Mouse (Mus musculus) neural tube, embryonic 10.5 days (tissue): Measurements from ENCODE around the gene 4930451I11Rik.

Experiments used
- DNase-seq: peaks from one replicate; pipeline ENCODE4 v3.0.0-alpha.2; 2017; ENCODE audit warnings: low spot score; ENCODE audit errors: extremely low spot score

Gene 4930451I11Rik

GRCm38 (mm10) chr7:126800269-126801056 is 31.0 kb downstream of the 4930451I11Rik start:
- DNase-seq = no peak

GRCm38 (mm10) chr7:126799468-126800268 is 31.8 kb downstream of the 4930451I11Rik start:
- DNase-seq = no peak

DNA sequence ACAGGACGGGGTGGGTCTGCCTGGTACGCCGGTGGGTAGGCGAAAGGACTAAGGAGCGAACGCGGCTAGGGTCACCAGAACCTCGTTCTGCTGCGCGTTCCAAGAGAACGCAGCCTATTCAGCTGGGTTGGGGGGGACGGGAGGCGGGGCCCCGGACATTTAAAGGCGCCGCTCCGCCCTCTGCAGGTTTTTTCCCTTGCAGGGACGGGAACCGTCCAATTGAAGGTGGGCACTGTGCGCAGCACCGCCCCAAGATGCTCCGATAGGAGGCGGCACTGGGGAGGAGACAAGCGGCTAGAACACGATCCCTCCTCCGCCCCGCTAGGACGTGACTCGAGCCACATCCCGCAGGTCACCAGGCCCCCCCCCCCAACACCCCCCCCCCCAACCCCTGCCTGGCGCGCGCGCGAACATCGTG is 32.4 kb downstream of the 4930451I11Rik start:
- peak; percentile 95 for DNase-seq

DNA sequence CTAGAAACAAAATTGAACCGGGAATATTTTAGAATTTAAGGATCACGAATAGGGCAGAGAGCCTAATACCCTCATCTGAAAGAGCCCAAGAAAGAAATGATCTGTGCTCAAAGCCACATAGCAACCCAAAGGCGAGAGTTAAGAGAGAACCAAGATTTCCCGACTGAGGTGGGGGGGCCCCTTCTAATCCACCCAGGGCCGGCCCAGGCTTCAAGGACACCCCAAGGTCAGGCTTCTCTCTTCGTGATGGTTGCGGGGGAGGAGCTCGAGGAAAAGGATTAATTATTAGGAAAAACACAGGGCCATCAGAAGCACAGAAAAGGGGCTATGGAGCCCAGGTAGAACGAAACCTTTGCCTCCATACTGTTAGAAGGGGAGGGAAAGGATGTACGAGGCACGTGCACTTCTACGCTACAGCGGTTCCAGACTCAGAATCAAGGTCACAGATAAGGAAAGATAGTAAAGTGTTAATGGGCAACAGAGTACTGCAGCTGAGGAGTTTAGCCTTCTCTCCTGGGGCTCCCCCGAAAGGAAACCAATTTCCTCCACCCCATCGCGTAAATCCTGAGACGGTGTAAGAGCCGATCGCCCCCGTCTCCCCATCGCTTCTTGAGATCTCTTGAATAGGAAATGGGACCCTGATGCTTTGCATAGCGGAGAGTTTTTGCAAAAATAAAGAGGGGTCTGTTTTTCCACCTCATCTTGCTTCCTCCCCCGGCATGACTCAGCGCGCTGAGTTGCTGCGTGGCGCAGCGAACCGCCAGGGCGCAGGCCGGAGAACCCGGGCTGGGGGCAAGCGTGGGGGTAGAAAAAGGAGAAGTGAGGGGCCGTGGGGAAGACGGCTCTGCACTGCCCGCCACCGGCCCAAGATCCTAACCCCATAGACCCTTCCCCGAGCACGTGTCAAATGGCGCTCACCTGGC is 33.1 kb downstream of the 4930451I11Rik start:
- DNase-seq = no peak

- no peak for DNase-seq
Measured at GRCm38 (mm10) chr7:126797411-126798126, 33.9 kb downstream of the 4930451I11Rik start, which contains the start of gene Fam57b. Gene Fam57b, plus strand, starts transcription at chr7:126797668.

DNA sequence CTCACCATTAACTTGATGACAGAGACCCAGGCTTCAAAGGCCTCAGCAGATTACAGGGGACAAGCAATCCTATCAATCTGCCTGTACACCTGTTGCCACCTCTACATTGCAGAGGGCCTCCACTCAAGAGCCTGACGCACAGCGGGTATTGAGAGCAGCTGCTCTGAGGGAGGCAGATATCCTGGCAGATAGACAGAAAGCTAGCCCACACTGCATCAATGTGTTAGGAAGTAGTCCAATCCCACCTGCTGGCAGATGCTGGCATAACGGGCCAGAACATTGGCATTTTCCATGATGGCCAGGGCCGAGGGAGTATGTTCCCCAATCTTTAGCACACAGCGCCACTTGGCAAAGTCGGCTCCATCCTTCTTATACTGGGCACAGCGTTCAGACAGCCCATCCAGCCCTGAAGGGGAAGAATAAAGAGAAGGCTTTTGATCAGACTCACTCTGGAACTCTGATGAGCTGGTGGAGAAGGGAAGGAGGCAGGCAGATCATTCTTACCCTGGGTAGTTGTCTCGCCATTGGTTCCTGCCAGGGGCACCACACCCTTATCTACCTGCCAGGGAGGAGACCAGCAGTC is 35.0 kb downstream of the 4930451I11Rik start:
- no peak for DNase-seq

- no peak for DNase-seq
Measured at GRCm38 (mm10) chr7:126795387-126796317, 35.8 kb downstream of the 4930451I11Rik start.

DNA sequence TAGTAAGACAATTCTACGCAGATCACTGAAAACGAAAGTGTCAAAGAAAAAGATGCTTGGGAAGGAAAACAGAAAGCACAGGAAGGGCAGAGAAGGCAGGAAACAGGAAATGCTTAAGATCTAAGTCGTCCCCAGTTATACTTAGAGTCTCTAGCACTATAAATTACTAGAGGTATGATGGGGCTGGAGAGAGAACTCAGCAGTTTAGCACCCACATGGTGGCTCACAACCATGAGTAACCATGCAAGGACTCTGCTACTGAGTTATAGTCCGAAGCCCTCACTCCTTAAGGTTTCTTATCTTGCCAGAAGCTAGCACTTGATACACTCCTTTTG is 37.2 kb downstream of the 4930451I11Rik start:
- DNase-seq = no peak

GRCm38 (mm10) chr7:126793456-126794270 is 37.8 kb downstream of the 4930451I11Rik start:
- DNase-seq = no peak

DNA sequence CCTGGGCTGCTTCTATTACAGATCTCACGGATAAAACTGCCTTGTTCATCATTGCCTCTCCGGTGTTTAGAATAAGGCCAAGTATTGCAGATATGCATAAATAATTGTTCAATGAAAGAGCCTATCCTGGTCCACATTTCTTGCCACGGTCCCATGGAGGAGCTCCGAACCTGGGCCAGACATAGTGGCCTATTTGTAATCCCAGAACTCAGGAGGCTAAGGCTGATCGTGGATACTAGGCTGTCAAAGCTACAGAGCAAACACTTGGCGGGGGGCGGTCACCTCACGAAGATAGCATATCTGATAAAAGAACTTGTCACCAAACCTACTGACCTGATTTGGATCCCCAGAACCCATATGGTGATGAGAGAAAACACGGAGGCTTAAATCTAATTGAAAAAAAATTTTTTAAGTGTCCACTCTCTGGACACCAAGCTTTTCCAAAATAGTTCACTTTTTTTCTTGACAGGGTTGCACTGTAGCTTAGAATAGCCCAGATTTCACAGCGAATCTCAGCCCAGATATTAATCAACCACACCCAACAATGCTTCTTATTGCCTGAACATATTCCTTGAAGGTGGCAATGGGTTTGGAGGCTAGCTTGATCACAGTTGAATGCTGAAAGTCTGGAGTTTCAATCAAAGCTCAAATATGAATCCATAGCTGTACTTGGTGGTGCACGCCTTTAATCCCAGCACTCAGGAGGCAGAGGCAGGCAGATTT is 38.6 kb downstream of the 4930451I11Rik start:
- no peak for DNase-seq

GRCm38 (mm10) chr7:126791851-126792720 is 39.4 kb downstream of the 4930451I11Rik start, which contains the start of gene Ppp4c:
Gene Ppp4c, minus strand, starts transcription at chr7:126792496.
- DNase-seq = peak; percentile 99

DNA sequence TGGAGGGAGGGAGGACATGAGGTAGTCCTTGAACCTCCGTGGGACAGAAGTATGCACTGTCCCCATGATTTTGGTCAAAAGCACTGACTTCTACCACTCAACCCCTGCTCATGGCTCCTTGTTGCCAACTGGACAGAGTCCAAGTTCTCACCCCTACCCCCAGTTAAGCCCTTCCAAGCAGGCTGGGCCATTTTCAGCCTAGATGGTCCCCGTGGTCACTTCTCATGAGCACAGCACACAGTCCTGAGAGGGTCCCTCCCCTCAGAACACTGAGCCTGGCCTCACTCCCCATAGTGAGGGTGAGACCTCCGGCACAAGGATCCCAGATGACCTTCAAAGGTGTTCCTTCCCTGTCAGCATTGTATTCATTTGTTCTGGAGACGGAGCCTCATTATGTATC is 42.3 kb downstream of the 4930451I11Rik start:
- no peak for DNase-seq

DNA sequence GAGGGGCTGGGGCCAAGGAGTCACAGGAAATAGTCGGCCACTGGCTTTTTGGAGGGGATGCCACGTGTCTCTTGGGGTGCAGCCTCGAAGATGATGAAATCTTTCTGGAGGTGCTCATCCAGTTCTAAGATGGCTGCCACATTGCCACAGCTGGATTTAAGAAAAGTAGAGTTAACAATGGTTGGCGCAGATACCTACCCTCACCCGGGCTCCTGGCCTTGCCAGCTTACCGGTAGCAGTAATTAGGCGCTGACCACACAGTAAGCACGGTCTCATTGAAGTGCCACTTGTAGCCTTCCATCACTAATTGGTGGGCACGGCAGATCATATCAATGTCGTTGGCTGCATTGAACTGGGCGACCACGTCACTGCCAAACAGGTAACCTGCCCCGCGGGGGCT is 45.3 kb downstream of the 4930451I11Rik start:
- no peak for DNase-seq

GRCm38 (mm10) chr7:126785056-126785455 is 46.4 kb downstream of the 4930451I11Rik start:
- no peak for DNase-seq

GRCm38 (mm10) chr7:126784469-126784868 is 47.0 kb downstream of the 4930451I11Rik start:
- DNase-seq = no peak

GRCm38 (mm10) chr7:126782693-126783092 is 48.7 kb downstream of the 4930451I11Rik start:
- no peak for DNase-seq
